Mouse (Mus musculus) thymus, postnatal 10 days (tissue): ENCODE results near the gene Alg9.

Experiments used
- DNase-seq, 2 experiments: peaks; one replicate each; pipeline ENCODE4 v3.0.0; 2021; ENCODE audit warnings: low spot score in 2 of 2

Gene Alg9

DNA sequence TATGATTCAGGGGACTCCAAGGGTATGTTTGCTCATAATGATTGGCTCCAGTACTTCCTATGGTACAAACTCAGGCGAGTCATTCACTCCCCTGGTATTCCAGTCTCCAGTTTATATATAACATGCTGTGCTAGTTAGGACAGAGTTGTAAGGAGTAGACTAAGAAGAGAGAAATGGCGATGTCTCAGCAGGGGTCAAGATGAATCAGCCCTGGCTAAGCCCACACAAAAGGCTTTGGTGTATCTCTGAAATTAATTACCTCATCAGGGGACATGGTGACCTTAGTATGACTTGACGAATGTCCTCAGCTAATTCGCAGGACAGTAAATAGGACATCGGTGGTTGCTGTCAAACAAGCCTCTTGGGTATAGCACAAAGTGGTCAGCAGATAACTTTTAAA is 18.1 kb upstream of the Alg9 start:
- DNase-seq: no peak

DNA sequence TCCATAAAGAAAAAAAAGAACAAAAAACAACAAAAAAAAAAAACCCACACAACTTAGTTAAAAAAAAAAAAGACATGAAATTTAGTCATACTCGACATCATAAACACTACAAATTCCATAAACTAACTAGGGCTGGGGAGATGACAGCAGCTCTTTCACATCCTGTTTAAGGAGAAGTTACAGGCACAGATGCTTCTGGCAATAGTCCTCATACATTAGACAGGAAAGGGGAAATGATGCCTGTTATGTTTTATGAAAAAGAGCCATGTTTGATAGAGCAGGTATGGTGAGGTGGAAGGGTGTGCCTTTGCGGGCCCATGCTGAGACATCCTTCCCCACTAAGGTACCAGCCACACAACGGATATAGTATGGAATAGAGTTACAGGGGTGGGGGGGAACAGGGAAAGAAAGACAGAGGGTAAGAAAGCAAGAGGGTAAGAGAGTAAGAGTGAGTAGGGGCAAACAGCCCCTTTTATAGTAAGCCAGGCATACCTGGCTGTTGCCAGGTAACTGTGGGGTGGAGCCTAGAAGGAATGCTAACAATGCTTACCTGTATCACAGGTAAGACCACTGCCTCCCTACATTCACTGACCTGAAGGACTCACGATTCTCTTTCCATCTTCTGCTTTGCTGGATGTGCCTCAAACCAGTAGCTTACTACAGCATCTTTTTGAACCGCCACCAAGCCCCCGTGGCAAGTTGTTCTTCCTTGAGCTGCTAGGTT is 13.1 kb upstream of the Alg9 start:
- DNase-seq: no peak

DNA sequence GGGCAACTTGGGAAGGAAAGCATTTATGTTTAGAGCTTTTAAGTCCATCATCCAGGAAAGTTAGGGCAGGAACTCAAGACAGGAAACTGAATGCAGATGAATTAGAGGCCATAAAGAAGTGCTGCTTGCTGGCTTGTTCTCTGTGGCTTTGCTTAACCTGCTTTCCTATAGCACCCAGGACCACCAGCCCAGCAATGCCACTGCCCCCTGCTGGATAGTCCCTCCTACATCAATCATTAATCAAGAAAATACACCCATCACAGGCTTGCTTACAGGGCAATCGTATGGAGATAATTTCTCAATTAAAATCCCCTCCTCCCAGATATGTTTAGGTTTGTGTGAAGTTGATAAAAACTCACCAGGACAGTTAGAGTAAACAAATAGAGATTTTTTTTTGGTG is 11.5 kb upstream of the Alg9 start:
- DNase-seq: no peak

DNA sequence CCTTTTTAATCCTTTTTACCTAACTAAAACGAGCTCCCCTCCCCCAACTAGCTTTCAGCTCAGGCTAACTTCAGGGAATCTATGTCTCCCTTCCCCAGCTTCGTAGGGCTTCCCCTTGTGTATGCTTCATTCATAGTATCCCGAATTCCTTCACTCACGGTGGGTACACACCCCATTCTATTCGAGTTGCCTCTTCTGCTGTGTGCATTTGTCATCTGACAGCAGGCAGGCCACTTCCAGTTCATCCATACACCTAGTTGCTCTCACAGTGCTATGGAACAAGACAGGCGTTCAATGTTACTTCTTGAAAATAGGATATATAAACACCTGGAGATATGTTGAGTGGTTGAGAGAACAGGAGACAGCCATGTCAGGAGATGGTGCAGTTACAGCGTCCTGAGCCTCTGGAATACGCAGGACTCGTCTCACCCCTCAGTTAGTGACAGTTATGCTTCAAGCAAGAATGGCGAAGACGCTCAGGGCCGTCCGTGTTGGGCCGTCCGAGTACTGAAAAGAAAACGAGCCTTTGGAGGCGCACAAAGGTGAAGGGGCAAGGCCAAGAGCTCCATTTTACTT is 7.2 kb upstream of the Alg9 start:
- DNase-seq: no peak

DNA sequence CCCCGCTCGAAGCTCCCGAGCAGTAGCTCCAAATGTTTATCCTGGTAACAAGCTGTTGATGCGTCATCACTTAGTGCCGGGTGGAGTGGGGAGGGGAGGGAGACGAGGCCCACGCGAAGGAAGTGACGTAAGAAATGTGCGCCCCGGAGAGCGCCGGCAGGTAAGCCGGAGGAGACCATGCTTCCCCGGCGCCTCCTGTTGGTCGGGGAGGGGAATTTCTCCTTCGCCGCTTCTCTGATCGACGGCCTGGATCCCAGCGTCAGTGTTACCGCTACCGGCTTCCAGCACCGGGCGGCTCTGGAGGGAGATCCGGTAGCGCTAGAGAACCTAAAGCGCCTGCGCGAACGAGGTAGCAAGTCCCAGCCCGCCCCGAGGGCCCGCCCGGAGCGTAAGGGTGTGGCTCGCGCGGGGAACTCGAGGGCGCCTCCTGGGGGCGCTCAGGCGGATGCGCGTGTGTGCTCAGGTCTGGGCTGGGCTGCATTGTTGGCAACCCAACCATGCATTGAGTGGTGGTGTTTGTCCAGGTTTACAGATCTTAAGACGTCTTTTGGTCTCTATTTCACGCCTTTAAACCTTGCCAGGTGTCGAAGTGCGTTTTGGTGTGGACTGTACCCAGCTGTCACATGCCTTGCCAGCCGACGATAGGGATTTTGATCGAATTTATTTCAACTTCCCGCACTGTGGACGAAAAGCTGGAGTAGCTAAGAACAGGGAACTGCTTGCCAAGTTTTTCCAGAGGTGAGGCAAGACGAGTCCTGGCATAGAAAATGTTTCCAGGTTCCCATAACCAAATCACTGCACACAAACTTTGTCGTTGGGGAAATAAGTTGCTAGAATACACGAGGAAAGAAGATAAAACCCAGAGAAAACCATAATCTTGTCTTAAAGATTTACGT is 6.5 kb upstream of the Alg9 start, which contains the start of gene Fdxacb1:
Gene Fdxacb1, plus strand, starts transcription at position 130 of the 896 bp plus-strand sequence.
- DNase-seq: peak; percentile 97 to 99

DNA sequence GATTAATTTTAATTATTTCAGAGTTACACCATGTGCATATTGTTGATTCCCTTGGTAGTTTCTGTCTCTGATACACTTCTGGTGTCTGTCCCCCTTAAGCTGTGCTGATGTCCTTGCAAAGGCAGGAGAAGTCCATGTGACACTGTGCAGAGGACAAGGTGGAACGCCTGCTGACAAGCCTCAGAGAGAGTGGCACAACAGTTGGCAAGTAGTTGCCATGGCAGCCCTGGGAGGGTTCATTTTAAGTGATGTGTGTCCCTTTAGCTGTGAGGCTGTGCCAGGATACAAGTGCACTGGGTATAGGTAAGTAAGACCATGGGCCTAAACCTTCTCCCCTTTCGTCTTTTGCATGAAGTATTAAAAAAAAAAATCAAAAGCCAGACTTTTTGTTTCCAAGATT is 4.8 kb upstream of the Alg9 start:
- DNase-seq: no peak

DNA sequence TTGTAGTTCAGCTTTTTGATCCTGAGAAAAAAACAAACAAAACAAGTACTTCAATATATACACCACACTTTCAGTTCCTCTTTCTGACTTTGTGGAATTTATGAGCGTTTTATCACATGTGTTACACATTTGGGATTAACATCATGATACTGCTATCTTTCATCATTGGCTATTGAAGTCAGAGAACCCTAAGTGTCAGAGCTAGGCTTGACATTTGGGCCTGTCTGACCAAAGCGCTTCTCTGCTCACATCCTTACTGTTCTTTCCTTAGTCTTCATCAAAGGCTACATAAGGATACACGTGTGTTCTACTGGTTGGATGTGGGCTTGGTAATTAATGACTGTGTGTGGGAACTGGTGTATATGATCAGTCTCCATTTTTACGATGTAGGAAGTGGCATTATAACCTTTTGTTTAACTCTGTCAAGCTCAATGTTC is 775 bp upstream of the Alg9 start:
- no peak for DNase-seq

DNA sequence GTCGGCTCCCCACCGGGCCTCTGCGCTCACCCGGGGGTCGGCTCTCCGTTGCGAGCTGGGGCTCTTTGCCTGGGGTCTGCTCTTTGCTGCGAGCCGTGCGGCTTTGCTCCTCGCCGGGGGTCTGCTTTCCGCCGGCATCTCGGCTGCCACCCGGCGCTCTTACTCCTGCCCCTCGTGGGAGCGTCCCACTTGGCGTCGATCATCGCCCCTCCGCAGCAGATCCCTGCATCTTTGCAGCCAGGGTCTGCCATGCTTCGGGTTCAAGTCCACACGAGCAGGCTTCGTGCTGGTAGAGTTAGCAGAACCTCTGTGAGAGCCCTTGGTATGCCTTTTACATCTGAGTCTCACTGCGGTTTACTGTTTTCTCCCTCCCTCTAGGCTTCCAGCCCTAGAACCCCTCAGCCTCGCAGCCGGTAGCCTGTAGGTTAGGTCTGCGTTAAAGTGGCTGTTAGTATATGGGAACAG is 875 bp downstream of the Alg9 start:
- peak in 1 of 2 experiments; percentile 36 for DNase-seq

DNA sequence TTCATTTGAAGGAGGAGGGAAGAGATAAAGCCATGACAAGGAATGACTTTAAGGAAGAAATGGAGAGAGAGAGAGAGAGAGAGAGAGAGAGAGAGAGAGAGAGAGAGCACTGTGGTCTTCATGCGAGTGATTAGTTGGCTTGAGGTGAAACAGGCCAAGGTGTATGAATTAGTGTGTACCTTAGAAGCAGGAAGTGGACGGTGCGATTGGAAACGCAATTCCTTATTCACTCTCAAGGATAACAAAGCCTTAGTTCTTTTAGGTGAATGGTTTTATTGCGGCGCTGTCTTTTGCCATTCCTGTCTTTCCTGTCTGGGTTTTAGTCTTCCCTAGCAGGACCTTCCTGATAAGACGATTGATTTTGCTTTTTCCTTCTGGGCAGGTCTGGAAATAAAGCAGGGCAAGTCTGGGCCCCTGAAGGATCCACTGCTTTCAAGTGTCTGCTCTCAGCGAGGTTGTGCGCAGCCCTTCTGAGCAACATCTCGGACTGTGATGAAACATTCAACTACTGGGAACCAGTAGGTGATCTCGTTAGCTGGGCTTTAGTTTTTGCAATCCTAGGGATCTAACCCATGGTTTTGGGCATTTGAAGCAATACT is 1.4 kb downstream of the Alg9 start:
- DNase-seq: no peak

DNA sequence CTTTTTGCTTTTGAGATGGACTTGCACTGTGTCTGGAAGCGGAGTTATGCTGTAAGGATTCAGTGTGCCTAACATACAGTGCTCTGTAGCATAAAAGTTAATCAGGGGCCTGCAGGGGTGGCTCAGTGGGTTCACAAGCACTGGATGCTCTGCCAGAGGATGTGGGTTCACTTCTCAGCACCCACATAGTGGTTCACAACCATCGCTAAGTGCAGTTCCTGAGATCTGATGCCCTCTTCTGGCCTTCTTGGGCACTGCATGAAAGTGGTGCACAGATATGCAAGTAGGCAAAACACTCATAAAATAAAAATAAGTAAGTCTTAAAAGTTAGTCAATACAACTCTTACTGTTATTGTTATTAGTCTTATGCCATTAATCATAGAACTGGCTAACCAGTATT is 7.3 kb downstream of the Alg9 start:
- peak; percentile 50 to 59 for DNase-seq

DNA sequence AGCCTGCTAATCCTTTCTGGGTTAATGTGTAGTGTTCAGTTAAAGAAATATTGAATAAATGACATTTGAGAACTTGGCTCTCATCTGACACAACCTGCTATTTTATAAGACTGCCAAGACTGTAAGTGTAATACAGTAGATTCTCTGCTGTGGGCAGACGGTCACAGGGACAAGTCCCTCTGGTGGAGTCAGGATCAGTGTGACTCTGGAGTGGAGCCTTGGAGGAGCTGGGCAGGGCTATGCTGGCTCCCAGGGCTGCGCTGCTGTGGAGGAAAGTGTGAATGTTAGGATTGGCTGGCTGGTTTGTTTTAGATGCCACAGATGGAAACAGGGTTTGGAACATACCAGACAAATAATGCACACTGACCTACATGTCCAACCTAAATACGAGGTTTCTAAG is 20.4 kb downstream of the Alg9 start:
- DNase-seq: no peak

DNA sequence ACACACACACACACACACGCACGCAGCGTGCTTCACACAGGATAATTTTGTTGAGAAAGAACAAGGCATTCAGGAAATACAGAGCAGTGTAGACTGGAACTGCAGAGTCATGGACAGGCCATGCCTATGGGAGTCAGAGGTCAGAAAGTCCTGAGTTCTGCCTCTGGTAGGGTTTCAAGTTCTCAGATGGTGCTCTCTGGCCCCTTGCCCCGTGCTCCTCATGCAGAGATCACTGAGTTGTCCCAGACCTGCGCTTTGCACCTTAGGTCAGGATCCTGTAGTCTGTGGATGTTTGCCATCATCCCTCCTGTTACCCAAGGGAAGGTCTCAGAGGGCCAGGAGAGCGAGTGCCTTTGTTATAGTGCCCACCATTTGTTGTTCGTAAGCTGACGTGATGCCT is 22.0 kb downstream of the Alg9 start:
- DNase-seq: no peak

DNA sequence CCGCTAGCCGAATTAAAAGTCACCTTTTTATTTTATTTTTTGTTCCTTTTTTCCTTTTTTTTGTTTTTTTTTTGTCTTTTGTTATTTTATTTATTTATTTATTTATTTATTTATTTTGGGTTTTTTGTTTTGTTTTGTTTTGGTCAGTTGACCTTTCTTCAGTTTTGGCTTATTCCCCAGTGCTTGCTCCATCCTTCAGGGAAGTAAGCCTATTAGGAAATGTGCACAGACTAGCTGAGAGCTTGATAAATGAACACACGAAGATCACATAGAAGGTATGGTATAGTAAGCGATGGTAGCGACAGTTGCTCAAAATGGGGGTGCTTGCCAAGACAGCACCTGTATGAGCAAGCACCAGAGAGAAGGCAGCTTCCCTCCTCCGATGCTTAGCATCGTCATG is 22.8 kb downstream of the Alg9 start:
- DNase-seq: no peak

DNA sequence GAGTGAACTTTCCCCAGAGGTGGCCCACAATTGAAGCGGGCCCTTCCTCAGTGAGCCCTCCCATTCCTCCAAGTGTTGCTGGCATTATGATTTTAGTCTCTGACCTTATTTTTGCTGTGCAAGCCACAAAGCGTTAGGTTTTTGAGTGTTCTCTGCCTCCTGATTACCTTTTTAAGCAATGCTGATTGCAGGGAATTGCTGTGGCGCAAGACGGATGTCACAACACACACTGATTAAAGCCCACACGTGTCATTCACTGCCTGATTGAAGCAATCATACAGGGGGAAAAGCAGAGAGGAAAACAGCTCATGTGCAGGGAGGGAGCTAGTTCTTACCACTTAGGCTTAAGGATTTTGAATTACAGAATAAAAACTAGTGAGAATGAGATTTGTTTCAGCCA is 23.5 kb downstream of the Alg9 start:
- no peak for DNase-seq

DNA sequence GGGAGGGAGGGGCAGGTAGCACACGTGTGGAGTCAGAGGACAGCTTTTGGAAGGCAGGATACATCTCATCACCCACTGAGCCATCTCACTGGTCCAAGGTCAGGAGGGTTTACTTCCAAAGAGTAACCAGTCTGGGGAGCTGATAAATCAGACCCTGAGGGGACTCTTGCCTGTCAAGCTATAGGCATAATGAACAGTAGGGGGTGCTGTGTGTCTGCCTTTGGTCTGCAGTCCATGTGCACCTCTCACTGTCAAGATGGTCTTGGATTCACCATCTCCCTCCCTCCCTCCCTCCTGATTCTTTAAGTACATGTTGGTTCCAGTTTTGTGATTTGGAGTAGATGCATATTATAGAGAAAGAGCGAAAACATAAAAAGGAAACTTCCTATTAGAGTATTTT is 26.2 kb downstream of the Alg9 start:
- peak; percentile 35 to 77 for DNase-seq

DNA sequence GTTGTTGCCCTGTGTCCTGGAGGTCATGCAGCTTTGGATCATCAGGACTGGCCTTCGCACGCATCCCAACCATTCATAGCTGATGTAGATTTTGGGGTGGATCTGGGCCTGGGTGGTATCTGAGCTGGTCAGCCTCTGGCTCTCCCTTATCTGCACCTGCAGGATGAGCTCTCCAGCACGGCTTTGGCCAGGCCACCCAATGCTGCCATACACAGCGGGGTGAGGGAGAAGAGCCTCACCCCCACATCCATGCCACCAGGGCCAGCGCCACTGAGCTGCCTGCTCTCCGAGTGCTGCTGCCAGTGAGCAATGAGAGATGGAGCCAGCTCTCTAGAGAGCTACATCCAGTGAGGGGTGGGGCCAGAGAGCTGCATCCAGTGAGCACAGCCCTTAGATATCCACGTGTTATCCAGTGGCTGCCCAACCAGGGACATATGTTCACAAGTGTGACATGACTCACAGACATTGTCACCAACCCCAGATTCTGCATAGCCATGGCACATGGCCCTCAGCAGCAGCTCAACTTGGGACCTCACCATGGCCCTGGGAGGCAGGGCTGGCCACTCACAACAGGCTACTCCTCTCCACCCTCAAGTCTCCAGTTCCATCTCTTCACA is 28.3 kb downstream of the Alg9 start:
- DNase-seq: no peak

DNA sequence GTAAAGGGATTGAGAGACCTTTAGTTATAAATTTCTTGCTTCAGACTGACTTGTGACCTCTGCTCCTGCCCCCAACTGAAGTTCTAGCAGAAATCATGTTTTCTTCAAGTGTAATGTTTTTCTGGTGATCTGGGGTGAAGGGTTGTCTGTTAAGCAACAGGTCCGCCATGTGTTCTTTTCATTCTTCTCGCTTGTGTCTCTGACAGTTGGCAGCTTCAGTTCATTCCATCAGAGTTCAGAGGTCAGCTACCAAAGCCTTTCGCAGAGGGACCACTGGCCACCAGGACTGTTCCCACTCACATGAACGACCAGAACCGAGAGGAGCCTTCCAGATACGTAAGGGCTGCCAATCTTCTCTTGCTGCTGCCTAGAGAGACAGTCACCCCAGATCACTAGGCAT is 33.7 kb downstream of the Alg9 start:
- no peak for DNase-seq

DNA sequence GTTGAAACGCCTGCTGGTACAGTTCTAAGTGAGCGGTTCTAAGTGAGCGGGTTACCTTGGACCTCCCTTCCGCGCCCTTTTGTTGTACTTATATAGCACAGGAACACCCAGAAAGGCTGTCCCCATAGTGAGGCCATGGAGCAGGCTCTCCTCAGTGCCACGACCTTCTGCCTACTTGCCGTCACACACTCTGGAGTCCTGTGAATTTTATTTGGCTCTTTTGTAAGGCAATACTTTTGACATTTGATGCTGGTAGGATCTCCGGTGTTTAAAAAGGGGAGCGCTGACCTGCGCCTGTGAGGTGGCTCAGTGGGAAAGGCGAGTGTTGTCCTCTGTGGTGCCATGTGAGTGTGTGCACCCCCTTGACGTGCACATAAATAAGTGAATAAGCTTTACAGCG is 34.3 kb downstream of the Alg9 start:
- no peak for DNase-seq

DNA sequence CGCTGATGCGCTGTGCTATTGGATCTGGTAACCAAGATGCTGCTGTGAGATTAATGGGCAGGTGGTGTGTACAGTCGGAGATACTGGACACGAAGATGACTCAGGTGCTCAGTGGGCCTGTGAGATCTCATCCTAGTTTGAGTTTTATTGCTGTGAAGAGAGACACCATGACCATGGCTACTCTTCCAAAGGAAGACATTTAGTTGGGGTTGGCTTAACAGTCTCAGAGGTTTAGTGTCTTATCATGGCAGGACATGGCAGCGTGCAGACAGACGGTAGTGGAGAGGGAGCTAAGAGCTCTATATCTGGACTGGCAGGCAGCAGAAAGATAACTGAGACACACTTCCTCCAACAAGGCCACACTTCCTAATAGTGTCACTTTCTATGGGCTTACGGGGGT is 36.4 kb downstream of the Alg9 start:
- DNase-seq: no peak

DNA sequence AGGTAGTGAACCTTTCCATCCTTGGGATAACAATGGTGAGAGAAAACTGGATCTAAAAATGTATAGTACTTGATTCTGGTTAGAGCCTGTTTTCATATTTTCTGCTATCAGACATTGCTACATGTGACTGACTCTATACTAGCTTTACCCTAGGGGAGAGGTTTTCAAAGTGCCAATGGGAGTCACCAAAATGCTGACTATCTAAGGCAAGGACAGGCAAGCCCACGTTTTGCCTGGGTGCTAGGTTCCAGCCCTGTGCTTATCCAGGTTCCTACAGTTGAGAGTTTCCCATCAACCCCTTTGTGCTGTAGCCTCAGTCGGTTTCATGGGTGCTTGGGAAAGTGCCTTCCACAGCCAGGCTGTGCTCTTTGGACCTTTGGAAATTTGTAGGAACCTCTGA is 36.9 kb downstream of the Alg9 start:
- DNase-seq: no peak

DNA sequence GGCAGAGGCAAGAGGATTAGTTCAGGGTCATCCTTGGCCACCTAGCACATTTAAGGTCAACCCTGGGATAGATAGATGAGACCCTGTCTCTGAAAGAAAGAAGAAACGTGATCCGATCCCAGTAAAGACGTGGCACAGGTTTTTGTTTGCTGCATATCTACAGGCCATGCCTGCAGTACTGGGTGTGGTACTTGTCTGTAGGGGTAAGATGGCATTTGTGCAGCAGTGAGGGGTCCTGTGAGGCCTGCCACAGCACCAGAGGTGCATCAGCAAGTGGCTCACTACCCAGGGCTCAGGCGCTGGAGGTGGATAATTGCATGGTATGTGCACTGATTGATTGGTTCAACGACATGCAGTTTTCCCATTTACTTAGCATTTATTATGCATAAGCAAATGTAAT is 39.0 kb downstream of the Alg9 start:
- DNase-seq: no peak

DNA sequence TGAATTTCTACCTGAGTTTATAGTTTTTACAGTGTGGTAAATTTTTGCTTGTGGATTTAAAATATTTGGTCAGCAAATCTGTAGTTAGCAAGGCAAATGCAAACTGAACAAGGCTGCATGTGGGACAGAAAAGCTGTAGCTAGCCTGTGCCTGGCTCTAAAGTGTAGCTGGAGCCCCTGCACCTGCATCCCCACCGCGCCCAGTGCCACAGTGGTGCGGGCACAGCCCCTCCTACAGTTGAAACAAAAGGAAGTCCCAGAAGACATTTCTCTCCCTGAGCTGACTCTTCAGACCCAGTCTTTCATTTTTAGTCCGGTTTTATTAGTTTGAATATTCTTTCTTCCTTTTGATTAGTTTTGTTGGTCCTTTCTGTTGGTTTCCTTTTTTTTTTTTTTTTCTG is 40.8 kb downstream of the Alg9 start:
- peak; percentile 68 to 71 for DNase-seq
